Mouse (Mus musculus) small intestine, adult 2 months (tissue): ENCODE data around the gene Kdm1a. TPM values are rescaled to one million over a fixed set of nuclear protein-coding genes. Genes with fewer than 3 reads are reported as not detected.

Source experiments
- H3K27ac ChIP-seq: fragments of 200-500 bp; 2 replicates; pipeline ENCODE4 v1.5.1; 2012; ENCODE audit warnings: low read depth, low read length, control low read depth, inconsistent platforms; ENCODE audit not compliant: insufficient read depth
- H3K27me3 ChIP-seq: fragments of 200-500 bp; 2 replicates; pipeline ENCODE4 v1.6.1; 2012; ENCODE audit warnings: mild to moderate bottlenecking, moderate library complexity, low read length, inconsistent platforms; ENCODE audit not compliant: control insufficient read depth, insufficient read depth
- H3K36me3 ChIP-seq: fragments of 200-500 bp; 2 replicates; pipeline ENCODE4 v1.6.1; 2012; ENCODE audit warnings: mild to moderate bottlenecking, low read length, control low read depth, inconsistent platforms; ENCODE audit not compliant: control insufficient read depth, insufficient read depth
- H3K4me1 ChIP-seq: fragments of 200-500 bp; 2 replicates; pipeline ENCODE4 v1.6.1; 2012; ENCODE audit warnings: low read length, inconsistent platforms, mixed read lengths; ENCODE audit not compliant: control insufficient read depth, insufficient read depth, insufficient read length
- H3K4me3 ChIP-seq: fragments of 200-500 bp; 2 replicates; pipeline ENCODE4 v1.5.1; 2012; ENCODE audit warnings: low read depth, mild to moderate bottlenecking, control low read depth, inconsistent platforms, low read length, moderate library complexity
- CTCF ChIP-seq: fragments of 200-500 bp; IDR thresholded peaks from 2 replicates; pipeline ENCODE4 v1.5.1; 2012; ENCODE audit warnings: low read depth, mild to moderate bottlenecking, control low read depth, inconsistent platforms, low read length, moderate library complexity, mixed read lengths; ENCODE audit not compliant: insufficient replicate concordance, insufficient read length; ENCODE audit errors: extremely low read depth
- POLR2A ChIP-seq: fragments of 200-500 bp; IDR thresholded peaks from 2 replicates; pipeline ENCODE4 v1.6.1; 2012; ENCODE audit warnings: low read depth, mild to moderate bottlenecking, control low read depth, inconsistent platforms, low read length, moderate library complexity
- WGBS: fragments of 180-500 bp; shearing (Covaris S2); methylation state at CpG from one replicate; pipeline ENCODE4 v1.1.7; 2018; 5-methylcytosine and 5-hydroxymethylcytosine counted together
- polyA plus RNA-seq: library from polyadenylated mRNA; depleted of rRNA; stranded (reverse); fragments of >200 nt; gene quantifications from 2 replicates; pipeline ENCODE4 v1.2.3, GENCODE M21; 2012

Gene Kdm1a
- polyA plus RNA-seq, 1 experiment: 16.0 TPM

- Histone ChIP-seq H3K4me1 (no peaks in the 10 kb centered on the region), H3K36me3 (peaks cover 16% of the 10 kb centered on the region), H3K27me3 (no peaks in the 10 kb centered on the region), H3K4me3 (no peak overlapping the region), H3K27ac (no peak overlapping the region)
- no peak for TF ChIP-seq POLR2A
- TF ChIP-seq CTCF: no peak
- 83% methylated on average over 2 of the region's 2 CpGs for WGBS
These were observed 78.2 kb downstream of the Kdm1a start for GRCm38 (mm10) chr4:136524309-136524708.

DNA sequence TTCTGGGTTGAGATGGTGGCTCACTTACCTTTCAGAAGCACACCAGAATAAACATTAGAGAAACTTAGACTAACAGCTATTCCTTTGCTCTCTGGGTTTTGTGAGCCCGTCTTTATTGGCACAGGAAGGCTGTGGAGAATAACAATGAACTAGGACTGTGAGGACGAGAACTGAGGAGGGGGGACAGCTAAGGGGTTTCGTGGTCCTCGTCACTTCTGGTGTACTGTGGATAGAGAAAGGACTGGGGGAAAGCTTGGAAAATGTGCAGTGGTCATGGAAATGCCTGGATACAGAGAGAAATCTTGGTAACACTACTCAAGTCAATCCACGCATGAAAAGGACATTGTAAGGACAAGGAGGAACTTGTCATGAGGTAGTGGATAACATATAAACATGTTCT lies 80.6 kb downstream of the Kdm1a start:
- Histone ChIP-seq H3K36me3 (peaks cover 13% of the 10 kb centered on the region), H3K27ac (no peak overlapping the region), H3K4me1 (peaks cover 2% of the 10 kb centered on the region; the same call in 1 of the 2 replicates), H3K27me3 (no peaks in the 10 kb centered on the region), H3K4me3 (no peak overlapping the region)
- TF ChIP-seq POLR2A: no peak
- TF ChIP-seq CTCF: no peak
- 87% methylated on average over 5 of the region's 5 CpGs for WGBS

- Histone ChIP-seq H3K4me1 (peaks cover 7% of the 10 kb centered on the region; the same call in 1 of the 2 replicates), H3K27ac (no peak overlapping the region), H3K4me3 (no peak overlapping the region), H3K36me3 (peaks cover 11% of the 10 kb centered on the region), H3K27me3 (no peaks in the 10 kb centered on the region)
- TF ChIP-seq CTCF (no peak), POLR2A (no peak)
These were observed 82.7 kb downstream of the Kdm1a start for GRCm38 (mm10) chr4:136519866-136520265.

DNA sequence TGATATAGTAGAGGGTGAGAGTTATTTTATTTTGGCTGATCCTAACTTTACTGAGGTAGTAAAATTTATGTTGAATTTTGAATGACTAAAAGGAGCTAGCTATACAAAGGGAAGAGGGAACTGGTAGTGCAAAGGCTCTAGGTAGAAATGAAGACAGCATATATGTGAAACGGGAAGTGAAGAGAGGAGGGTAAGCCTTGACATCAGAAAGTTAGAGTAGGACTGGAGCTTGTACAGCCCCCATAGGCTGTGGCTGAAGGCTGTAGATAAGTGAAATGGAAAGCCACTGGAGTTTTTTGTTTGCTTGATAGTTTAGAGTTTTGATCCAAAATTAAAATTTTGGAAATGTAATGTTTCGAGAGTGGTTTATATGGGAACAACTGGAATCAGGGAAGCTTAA lies 83.9 kb downstream of the Kdm1a start:
- H3K27ac ChIP-seq: no peak overlapping the region
- WGBS: 87% methylated on average over 2 of the region's 2 CpGs
- peaks cover 7% of the 10 kb centered on the region for H3K36me3 ChIP-seq
- no peak overlapping the region for H3K4me3 ChIP-seq
- TF ChIP-seq CTCF (no peak), POLR2A (no peak)
- H3K4me1 ChIP-seq: peaks cover 7% of the 10 kb centered on the region; the same call in 1 of the 2 replicates
- no peaks in the 10 kb centered on the region for H3K27me3 ChIP-seq

DNA sequence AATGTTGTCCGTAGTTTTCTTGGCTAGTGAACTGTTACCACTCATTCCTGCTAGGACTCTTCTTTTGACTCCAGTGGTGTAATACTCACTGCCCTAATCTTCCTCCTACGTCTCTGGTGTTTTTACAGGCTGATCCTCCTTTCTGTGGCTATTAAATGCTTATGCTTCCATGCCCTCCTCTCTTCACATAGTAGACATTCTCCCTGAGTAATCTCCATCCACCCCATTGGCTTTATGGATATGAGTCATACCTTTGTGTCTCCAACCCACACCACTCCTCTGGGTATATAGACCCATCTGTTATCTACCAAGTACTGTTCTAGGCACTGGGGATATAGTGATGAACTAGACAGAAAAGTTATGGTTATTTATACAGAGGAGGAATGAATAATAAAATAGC lies 84.4 kb downstream of the Kdm1a start:
- 81% methylated on average over 2 of the region's 2 CpGs for WGBS

GRCm38 (mm10) chr4:136512905-136513304 lies 89.6 kb downstream of the Kdm1a start:
- H3K27me3 ChIP-seq: no peaks in the 10 kb centered on the region
- no peak overlapping the region for H3K4me3 ChIP-seq
- no peaks in the 10 kb centered on the region for H3K36me3 ChIP-seq
- no peak for TF ChIP-seq POLR2A
- TF ChIP-seq CTCF: no peak
- no peak overlapping the region for H3K27ac ChIP-seq
- peaks cover 13% of the 10 kb centered on the region for H3K4me1 ChIP-seq

More for the DNA sequence above, 84.4 kb downstream of the Kdm1a start:
- H3K4me3 ChIP-seq: no peak overlapping the region
- H3K27ac ChIP-seq: no peak overlapping the region
- H3K36me3 ChIP-seq: peaks cover 7% of the 10 kb centered on the region
- peaks cover 8% of the 10 kb centered on the region; the same call in 1 of the 2 replicates for H3K4me1 ChIP-seq
- no peaks in the 10 kb centered on the region for H3K27me3 ChIP-seq
- TF ChIP-seq CTCF (no peak), POLR2A (no peak)

GRCm38 (mm10) chr4:136511708-136512107 lies 90.8 kb downstream of the Kdm1a start:
- TF ChIP-seq POLR2A (no peak), CTCF (no peak)
- Histone ChIP-seq H3K36me3 (no peaks in the 10 kb centered on the region), H3K4me1 (peaks cover 13% of the 10 kb centered on the region), H3K4me3 (no peak overlapping the region), H3K27ac (no peak overlapping the region), H3K27me3 (no peaks in the 10 kb centered on the region)
- WGBS: 69% methylated on average over 4 of the region's 4 CpGs
